Mouse (Mus musculus) cerebellum, postnatal 36 days (tissue): ENCODE results near the gene Gm3269.
"Not testable (repeated sequence)": the region's sequence is repeated elsewhere in the genome, so short reads cannot be mapped to it uniquely, and the experiment has no call there.

Experiments
- DNase-seq, 2 experiments: peaks; one replicate each; pipeline ENCODE4 v3.0.0; 2021 to 2022; ENCODE audit warnings: mixed read lengths in 2 of 2

Gene Gm3269

DNA sequence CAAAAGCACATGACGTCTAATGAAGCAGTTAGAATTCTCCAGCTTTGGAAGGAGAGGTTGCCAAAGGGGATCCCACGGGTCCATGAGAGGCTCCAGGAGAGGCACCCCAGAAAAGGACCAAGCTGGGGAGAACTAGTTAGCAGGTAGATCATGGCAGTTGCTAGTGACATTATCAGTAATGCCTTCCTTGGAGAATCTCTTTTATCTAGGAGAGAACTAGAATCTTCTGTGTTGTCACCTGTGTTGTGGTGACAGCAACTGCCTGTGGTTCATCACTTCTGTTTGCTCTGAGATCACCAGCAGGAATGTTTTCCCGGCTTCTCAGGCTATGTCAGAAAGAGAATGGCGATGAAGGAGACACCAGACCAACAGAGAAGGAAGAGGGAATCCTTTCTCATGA, at the start of gene Gm3269:
TSS of gene Gm3269 (plus strand) at position 301 of the 400 bp plus-strand sequence.
- DNase-seq: not testable (repeated sequence)

DNA sequence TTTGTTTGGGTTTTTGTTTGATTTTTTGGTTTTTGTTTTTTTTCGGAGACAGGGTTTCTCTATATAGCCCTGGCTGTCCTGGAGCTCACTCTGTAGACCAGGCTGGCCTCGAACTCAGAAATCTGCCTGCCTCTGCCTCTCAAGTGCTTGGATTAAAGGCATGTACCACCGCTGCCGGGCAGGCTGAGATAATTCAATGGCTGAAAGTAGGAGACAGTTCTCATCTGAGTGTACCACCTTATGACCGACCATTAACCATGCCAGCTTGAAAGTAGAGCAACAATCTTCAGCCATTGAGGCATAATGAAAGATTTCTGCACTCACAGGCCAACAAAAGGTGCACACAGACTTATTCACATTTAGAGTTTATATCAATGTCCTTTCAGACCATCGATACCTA, 31.5 kb upstream of the Gm3269 start:
- peak in 1 of 2 experiments; percentile 1 for DNase-seq

DNA sequence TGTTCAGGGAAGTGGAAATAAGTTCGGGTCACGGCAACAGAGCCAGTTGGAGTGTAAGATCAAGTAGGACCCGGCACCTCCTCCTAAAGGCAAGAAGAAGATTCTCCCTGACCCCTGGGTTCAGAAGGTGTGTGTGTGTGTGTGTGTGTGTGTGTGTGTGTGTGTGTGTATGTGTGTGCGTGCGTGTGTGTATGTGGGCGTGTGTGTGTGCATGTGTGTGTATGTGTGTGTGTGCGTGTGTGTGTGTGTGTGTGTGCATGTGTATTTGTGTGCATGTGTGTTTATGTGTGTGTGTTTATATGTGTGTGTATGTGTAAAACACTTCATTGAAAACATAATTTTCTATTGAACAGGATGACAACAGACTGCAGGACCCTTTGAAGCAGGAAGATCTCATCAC, 16.0 kb upstream of the Gm3269 start:
- DNase-seq: not testable (repeated sequence)

DNA sequence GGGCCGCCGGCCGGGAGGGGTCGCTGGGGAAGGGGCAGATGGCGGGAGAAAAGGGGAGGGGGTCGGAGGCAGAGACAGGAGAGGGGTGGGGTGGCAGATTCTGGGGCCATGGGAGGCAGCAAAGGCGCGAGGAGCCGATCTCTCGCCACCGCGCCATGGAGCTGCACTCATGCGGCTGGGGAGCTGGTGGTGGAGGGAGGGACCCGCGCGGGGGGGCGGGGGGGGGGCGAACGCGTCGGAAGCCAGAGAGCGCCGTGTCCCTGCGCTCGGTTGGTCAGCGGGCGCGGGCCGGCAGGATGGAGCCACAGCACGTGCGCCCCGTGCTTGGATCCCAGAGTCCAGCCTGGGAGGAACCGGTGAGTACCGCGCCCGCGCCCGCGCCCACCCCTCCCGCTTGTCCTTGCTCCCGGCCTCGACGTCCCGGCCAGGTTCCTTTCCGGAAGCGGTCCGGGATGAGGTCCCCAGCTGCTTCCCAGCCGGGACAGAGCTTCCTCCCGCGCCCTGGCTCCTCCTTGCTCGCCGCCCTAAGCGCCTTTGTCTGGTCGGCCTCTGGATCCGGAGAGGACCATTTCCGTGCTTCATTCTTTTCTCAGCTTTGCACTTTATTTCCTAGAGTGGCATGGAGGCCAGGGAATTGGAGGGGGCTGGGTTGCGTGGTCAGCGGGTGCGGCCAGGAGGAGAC, 17.5 kb downstream of the Gm3269 start, which contains the start of gene Gm3264:
TSS of gene Gm3264 (plus strand) at position 278 of the 682 bp plus-strand sequence.
- not testable (repeated sequence) for DNase-seq

DNA sequence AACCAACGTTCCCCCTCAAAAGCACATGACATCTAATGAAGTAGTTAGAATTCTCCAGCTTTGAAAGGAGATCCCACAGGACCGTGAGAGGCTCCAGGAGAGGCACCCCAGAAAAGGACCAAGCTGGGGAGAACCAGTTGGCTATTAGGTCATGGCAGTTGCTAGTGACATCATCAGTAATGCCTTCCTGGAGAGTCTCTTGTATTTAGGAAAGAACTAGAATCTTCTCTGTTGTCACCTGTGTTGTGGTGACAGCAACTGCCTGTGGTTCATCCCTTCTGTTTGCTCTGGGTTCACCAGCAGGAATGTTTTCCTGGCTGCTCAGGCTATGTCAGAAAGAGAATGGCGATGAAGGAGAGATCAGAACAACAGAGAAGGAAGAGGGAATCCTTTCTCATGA, 54.2 kb downstream of the Gm3269 start, which contains the start of gene Gm3278:
TSS of gene Gm3278 (plus strand) at position 301 of the 400 bp plus-strand sequence.
- not testable (repeated sequence) for DNase-seq
